Mouse (Mus musculus) adrenal gland, postnatal 4 days (tissue): Measurements from ENCODE around the gene Mfap1b. TPM values are rescaled to one million over a fixed set of nuclear protein-coding genes. Genes with fewer than 3 reads are reported as not detected.
"Not testable (repeated sequence)": the region's sequence is repeated elsewhere in the genome, so short reads cannot be mapped to it uniquely, and the experiment has no call there.

Experiments
- DNase-seq, 2 experiments: peaks; one replicate each; pipeline ENCODE4 v3.0.0; 2021 to 2022; ENCODE audit warnings: low spot score in 2 of 2, mixed read lengths in 2 of 2
- total RNA-seq, 2 experiments: library from RNA; stranded (reverse); gene quantifications; 2 replicates each; pipeline ENCODE4 v1.2.3; 2021

Gene Mfap1b
- total RNA-seq, 2 experiments from 2014 or later = 28.5 to 31.8 TPM

GRCm38 (mm10) chr2:121474180-121474535 lies 291 bp upstream of the Mfap1b start:
- DNase-seq = no peak

- not testable (repeated sequence) for DNase-seq
These were observed 1.1 kb downstream of the Mfap1b start for GRCm38 (mm10) chr2:121472783-121473182.

DNA sequence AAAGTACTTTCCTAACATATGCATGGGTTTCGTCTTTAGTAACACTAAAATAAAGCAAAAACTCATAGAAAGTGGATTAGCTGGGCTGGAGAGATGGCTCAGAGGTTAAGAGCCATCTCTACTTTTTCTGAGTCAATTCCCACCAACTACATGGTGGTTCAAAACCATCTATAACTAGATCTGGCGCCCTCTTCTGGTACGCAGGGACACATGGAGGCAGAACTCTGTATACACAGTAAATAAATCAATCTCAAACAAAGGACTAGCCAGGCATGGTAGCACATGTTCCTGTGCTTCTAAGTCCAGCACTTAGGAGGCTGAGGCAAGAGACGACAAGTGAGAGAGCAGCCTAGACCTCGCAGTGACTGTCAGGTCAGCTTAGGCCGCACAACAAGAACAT lies 4.9 kb downstream of the Mfap1b start:
- not testable (repeated sequence) for DNase-seq

DNA sequence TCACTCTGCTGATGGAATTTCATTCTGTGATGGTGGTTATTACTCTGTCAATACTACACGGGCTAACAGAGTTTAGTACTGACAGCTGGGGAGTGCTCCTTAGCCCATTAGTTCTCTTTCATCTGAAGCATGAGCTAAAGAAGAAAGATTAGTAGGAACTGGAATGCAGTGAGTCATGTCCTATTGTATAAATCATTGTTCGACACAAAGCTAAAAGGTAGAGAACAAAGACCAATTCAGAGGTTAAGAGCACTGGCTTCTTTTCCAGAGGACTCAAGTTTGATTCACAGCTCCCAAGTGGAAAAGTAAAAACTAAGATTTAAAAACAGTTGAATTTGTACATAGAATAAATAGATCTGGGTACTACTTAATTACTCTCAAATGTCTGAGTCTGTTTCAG lies 13.8 kb downstream of the Mfap1b start:
- DNase-seq = no peak

DNA sequence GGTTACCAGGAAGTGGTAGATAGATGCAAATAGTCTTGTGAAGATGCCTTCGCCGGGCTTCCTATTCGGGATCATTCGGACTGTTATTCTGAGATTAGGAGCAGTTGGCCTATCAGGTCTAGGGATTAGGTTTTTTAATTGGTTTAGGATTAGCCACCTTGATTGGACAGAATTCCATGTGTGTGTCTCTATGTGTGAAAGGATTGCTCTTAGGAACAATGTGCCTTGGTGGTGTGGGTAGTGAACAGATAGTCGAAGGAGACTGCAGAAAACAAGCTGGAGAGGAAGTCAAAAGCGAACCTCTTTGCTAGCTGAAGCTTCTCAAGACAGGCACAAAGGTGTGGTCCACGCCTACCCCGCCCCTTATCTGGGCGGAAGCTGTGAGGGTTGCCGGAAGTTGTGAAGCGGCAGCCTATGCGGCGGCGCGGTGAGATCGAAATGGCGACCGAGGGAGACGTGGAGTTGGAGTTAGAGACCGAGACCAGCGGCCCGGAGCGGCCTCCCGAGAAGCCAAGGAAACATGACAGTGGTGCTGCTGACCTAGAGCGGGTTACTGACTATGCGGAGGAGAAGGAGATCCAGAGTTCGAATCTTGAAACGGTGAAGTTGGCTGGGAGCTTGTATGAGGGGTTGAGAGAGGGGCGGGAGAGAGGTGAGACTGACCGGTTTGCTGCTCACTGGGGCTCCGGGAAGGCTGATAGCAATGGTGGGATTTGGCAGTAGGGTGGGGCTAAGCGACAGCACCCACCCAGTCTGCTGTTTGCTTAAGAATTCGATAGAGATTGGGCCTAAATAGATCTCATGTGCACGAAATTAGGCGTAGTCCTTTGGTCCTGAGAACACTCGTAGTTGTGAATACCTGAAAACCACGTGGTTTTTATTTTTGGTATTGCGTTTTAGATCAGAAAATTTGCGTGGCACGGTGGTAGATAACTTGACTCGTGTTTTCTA lies 16.9 kb downstream of the Mfap1b start, which contains the start of gene Serinc4:
Gene Serinc4, minus strand, starts transcription at position 90 of the 951 bp plus-strand sequence.
- DNase-seq = peak; percentile 68 to 73

DNA sequence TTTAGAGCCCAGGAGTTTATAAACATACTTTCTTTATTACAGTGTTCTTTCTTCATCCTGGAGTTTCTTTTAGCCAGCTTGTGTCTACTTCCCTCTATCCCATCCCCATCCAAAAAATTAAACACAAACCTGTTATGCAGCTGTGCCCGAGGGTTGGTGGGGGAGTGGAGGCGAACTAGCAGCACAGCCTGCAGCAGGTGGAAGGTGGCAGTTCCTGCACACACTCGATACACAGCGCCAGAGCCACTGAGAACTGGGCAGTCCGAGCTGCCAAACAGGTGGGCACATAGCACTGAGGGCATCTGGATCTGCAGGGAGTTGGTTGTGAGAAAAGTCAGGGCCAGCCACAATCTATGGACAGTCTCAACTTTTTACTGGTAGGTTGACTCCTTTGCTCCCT lies 18.3 kb downstream of the Mfap1b start:
- no peak for DNase-seq

- DNase-seq = no peak
These were observed 19.9 kb downstream of the Mfap1b start for GRCm38 (mm10) chr2:121453917-121454316.

- DNase-seq = no peak
These were observed 20.9 kb downstream of the Mfap1b start, which contains the start of gene Hypk for GRCm38 (mm10) chr2:121452990-121453389. Gene Hypk (plus strand): TSS chr2:121453290.

- no peak for DNase-seq
These were observed 21.5 kb downstream of the Mfap1b start for GRCm38 (mm10) chr2:121452361-121452760.

DNA sequence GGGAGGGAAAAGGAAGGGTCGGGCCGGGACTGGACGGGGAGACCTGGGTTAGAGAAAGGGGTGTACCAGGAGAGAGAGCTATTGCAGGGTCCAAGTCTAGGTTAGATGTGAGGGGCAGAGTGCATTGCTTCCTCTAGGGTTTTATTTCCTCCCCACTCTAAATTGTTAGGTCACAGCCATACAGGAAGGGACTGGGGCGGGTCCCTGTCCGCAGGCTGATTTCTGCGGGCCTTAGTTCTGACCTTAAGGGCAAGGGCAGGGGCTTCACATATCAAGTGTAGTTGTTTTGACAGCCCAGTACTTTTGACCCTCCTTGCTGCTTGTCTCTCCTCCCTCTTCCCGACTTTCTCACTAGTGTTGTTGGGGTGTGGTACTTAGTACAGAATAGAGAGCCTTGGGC lies 23.8 kb downstream of the Mfap1b start:
- DNase-seq = no peak

GRCm38 (mm10) chr2:121449545-121450011 lies 24.3 kb downstream of the Mfap1b start:
- DNase-seq = no peak

DNA sequence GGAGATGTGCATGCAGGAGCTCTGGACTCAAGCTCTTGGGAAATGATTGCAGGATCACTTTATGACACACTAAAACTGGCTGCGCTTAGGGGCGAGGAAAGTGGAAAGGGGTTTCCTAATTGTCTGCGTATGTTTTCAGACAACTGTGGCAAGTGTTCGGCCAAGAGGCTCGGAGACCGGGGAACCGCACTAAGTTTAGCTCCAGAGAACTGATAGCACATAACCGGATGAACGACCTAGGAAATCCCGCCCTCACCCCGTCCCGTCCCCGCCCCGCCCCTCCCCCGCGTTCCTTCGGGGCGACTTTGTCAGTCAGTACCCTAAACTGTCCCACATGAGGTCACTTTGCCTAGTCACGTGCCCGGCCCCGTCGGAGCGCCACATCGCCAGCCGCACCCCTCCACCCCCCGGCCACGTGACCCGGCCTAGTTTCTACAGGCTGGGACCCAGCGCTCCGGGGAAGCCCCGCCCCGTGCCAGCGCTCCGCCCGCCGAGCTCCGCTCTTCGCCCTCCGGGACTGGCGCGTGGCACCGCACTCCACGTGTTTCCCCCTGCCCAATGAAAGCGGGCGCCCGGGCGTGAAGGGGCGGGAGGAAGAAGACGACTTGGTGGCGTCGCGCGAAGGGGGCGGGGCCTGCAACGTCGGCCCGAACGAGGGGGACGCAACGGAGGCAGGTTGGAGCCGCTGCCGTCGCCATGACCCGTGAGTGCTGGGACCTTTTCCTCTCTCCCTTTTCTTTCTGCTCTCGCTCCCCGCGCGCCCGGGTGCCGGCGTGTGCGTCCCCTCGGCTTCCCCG lies 24.9 kb downstream of the Mfap1b start, which contains the start of gene Serf2:
Gene Serf2, plus strand, starts transcription at position 457 of the 797 bp plus-strand sequence.
- peak; percentile 98 to 99 for DNase-seq

DNA sequence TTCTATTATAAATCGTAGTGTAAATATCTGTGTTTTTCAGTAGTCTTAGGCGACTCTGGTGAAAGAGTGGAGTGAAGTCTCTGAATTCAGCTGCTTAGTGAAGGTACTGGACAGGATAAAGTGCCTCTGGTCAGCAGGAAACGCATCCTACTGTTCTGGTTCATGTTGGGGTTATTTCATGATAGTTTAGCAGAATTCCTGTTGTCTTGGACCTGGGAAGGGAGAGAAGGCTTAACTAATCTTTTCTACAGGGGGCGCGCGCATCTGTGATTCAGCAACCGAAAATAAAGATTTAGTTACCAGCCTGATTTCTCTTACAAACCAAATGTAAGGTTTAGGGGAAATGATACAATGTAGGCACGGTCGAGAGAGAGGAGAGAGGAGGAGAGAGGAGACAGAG lies 25.7 kb downstream of the Mfap1b start:
- DNase-seq = no peak

DNA sequence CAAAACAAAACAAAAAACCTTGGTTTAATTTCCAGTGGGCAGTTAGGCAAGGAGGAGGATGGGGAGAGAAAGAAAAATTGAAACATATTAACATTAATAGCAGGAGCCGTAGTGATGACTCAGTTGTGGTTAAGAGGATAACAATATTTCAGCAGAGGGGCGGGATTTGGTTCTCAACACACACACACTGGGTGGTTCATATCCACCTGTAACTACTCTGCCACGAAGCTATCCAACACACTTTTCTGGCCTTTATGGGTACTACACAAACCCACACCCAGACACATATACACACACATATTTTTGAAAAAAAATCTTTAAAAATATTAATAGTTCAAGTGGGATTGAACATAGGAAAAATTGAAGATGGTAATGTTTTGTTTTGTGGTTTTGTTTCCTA lies 26.9 kb downstream of the Mfap1b start:
- no peak for DNase-seq

- DNase-seq = no peak
These were observed 27.4 kb downstream of the Mfap1b start for GRCm38 (mm10) chr2:121446506-121446905.

GRCm38 (mm10) chr2:121445117-121445516 lies 28.8 kb downstream of the Mfap1b start:
- DNase-seq = no peak

GRCm38 (mm10) chr2:121444178-121444577 lies 29.7 kb downstream of the Mfap1b start, which contains the start of gene Ell3:
Gene Ell3 (minus strand): TSS chr2:121444278.
- no peak for DNase-seq

- no peak for DNase-seq
These were observed 30.9 kb downstream of the Mfap1b start for GRCm38 (mm10) chr2:121443068-121443349.

- DNase-seq = peak in 1 of 2 experiments; percentile 55
These were observed 31.4 kb downstream of the Mfap1b start for GRCm38 (mm10) chr2:121442259-121443067.

DNA sequence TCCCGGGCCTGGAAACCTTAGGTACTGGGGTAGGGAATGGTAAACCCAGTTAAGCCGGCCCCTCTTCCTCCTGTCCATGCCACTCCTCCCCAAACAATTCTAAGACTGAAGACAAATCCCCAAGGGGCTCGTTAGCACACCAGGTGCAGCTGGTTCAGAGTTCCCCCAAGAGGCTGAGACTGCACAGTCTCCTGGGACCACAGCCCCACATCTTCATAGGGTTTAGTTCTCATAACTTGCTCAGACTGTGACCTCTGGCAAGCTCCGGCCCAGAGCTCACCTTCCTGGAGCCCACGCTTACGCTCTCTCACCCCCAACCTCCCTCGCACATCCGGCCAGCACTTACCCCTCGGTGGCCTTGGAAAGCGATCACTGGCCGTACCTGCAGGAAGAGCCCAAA lies 32.1 kb downstream of the Mfap1b start:
- no peak for DNase-seq
